Mouse (Mus musculus) neural tube, embryonic 11.5 days (tissue): ENCODE measurements at regions not wholly inside any gene's neighbourhood (a gene's known extent, or its start where the extent isn't known, plus 50 kb on each side); places are given as distances from the start of the nearest gene placed in this dataset.
A peak's percentile ranks its signal among the peaks of the same experiment; 100 is the strongest.

Experiments used
- ATAC-seq: fragments of 200-750 bp; cut with Nextera tagmentation; 2 replicates; pipeline ENCODE4 v1.8.0; 2017; ENCODE audit warnings: moderate number of reproducible peaks, mild to moderate bottlenecking, moderate TSS enrichment, moderate library complexity; ENCODE audit not compliant: insufficient read depth, low FRiP score, low TSS enrichment
- DNase-seq: peaks from one replicate; pipeline ENCODE4 v3.0.0-alpha.2; 2015; ENCODE audit warnings: low spot score
- H3K27ac ChIP-seq: fragments of 300-500 bp; sonication (generic); 2 replicates; pipeline ENCODE4 v1.5.1; 2014; ENCODE audit warnings: low read depth, mild to moderate bottlenecking, low read length
- H3K27me3 ChIP-seq: fragments of 300-500 bp; sonication (generic); 2 replicates; pipeline ENCODE4 v1.6.1; 2014; ENCODE audit warnings: mild to moderate bottlenecking, low read length, mixed read lengths; ENCODE audit not compliant: control insufficient read depth, insufficient read depth
- H3K36me3 ChIP-seq: fragments of 300-500 bp; sonication (generic); 2 replicates; pipeline ENCODE4 v1.6.1; 2014; ENCODE audit warnings: mild to moderate bottlenecking, low read length, moderate library complexity, mixed read lengths; ENCODE audit not compliant: control insufficient read depth, insufficient read depth
- H3K4me1 ChIP-seq: fragments of 300-500 bp; sonication (generic); 2 replicates; pipeline ENCODE4 v1.6.1; 2014; ENCODE audit warnings: low read length, mixed read lengths; ENCODE audit not compliant: control insufficient read depth, insufficient read depth
- H3K4me2 ChIP-seq: fragments of 300-500 bp; sonication (generic); 2 replicates; pipeline ENCODE4 v1.6.1; 2014; ENCODE audit warnings: low read depth, mild to moderate bottlenecking, moderate library complexity
- H3K4me3 ChIP-seq: fragments of 300-500 bp; sonication (generic); 2 replicates; pipeline ENCODE4 v1.5.1; 2014; ENCODE audit warnings: low read depth, low read length
- H3K9ac ChIP-seq: fragments of 300-500 bp; sonication (generic); 2 replicates; pipeline ENCODE4 v1.6.1; 2014; ENCODE audit warnings: mild to moderate bottlenecking, low read length
- H3K9me3 ChIP-seq: fragments of 300-500 bp; sonication (generic); 2 replicates; pipeline ENCODE4 v1.6.1; 2016; ENCODE audit warnings: low read length; ENCODE audit not compliant: control insufficient read depth
- WGBS: fragments of 180-500 bp; shearing (Covaris S2); extraction: QIAGEN DNeasy Blood & Tissue Kit; methylation state at CpG from one replicate; pipeline ENCODE4 v1.1.7; 2014; 5-methylcytosine and 5-hydroxymethylcytosine counted together

DNA sequence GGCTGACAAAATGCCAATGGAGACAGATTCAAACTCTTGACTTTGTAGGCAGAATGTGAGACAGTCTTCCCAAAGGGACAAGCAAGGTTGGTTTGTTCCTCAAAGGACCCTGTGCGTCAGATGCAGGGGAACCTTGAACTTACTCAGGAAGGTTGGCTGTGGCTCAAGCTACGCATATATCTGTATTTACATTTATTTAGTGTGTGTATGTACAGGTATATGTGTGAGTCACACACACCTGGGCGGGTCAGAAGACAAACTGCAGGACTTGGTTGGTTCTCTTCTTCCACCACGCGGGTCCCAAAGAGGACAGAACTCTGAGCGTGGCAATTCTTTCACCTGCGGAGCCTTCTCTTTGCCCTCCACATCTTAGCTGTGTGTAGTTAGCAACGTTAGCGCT lies 138.8 kb upstream of the Ubr2 start:
- no peak overlapping the region for H3K9ac ChIP-seq
- 92% methylated on average over 9 of the region's 9 CpGs for WGBS
- no peak for ATAC-seq
- no peak overlapping the region for H3K4me2 ChIP-seq
- no peaks in the 10 kb centered on the region for H3K9me3 ChIP-seq
- peaks cover 9% of the 10 kb centered on the region; the same call in 1 of the 2 replicates for H3K4me1 ChIP-seq
- no peak overlapping the region for H3K27ac ChIP-seq
- no peak overlapping the region for H3K4me3 ChIP-seq
- H3K36me3 ChIP-seq, result no peaks in the 10 kb centered on the region
- DNase-seq, result no peak
- H3K27me3 ChIP-seq, result no peaks in the 10 kb centered on the region

DNA sequence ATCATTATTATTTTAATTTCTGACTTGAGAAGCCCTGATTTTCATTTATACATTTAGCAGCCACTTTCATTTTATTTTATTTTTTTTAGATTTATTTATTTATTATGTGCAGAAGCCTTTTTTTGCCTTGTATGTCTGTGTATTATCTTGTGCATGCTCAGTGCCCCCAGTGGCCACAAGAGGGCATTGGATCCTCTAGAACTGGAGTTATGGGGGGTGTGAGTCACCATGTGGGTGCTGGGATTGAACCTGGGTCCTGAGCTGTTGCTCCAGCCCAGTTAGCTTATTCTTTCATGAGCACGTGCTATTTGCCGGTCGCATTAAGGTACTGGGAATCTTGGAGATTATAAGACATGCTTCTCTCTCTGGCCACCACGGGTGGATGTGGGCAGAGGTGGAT lies 136.3 kb upstream of the Ubr2 start:
- WGBS, result 95% methylated on average over 4 of the region's 4 CpGs

DNA sequence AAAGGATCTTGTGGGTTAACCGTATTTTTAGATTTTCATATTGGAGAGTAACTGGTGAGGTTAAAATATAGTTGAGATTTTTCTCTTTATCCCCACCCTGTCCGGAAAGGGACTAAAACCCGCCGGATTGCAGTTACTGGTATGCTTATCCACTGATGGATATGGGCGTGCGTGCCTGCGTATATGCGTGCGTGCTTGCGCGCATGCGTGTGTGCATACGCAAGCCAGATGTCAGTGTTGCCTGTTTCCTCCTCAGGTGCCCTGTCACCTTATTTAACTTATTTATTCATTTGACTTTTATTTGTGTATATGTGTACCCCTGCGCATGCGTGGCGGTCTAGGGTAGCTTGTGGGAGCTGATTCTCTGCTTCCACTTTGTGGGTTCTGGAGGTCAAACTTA lies 135.2 kb upstream of the Ubr2 start:
- no peak overlapping the region for H3K4me3 ChIP-seq
- H3K4me1 ChIP-seq, result peaks cover 6% of the 10 kb centered on the region
- WGBS, result 96% methylated on average over 16 of the region's 16 CpGs
- H3K9ac ChIP-seq, result no peak overlapping the region
- H3K36me3 ChIP-seq, result no peaks in the 10 kb centered on the region
- no peak overlapping the region for H3K27ac ChIP-seq
- H3K27me3 ChIP-seq, result no peaks in the 10 kb centered on the region
- no peak overlapping the region for H3K4me2 ChIP-seq
- DNase-seq (no peak), ATAC-seq (no peak)
- H3K9me3 ChIP-seq, result no peaks in the 10 kb centered on the region

More for the DNA sequence above, 136.3 kb upstream of the Ubr2 start:
- ATAC-seq (no peak), DNase-seq (no peak)
- H3K4me3 ChIP-seq, result no peak overlapping the region
- H3K27me3 ChIP-seq, result no peaks in the 10 kb centered on the region
- no peak overlapping the region for H3K9ac ChIP-seq
- no peak overlapping the region for H3K27ac ChIP-seq
- no peak overlapping the region for H3K4me2 ChIP-seq
- no peaks in the 10 kb centered on the region for H3K9me3 ChIP-seq
- H3K36me3 ChIP-seq, result no peaks in the 10 kb centered on the region
- H3K4me1 ChIP-seq, result peaks cover 12% of the 10 kb centered on the region

DNA sequence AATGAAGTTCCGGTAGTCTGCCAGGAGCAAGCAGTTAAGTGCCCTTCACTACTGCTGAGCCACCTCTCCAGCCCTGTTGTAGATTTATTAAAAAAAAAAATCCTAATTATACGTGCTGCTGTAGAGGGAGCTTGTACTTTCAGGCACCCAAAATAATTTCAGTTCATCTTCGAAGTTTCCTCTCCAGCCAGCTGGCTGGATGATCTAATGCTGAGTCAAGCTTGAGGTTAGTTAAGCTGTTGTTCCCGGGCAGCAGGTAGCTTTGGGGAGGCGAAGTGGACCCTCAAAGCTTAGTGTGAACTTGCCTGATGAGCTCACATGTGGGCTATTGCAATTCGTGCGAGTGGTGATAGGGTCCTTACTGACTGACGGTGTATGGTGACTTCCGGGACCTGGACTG lies 134.6 kb upstream of the Ubr2 start:
- no peak for ATAC-seq
- Histone ChIP-seq H3K27ac (no peak overlapping the region), H3K4me2 (no peak overlapping the region), H3K4me3 (no peak overlapping the region), H3K36me3 (no peaks in the 10 kb centered on the region), H3K4me1 (peaks cover 3% of the 10 kb centered on the region), H3K27me3 (no peaks in the 10 kb centered on the region), H3K9me3 (no peaks in the 10 kb centered on the region), H3K9ac (no peak overlapping the region)
- DNase-seq, result no peak
- 92% methylated on average over 9 of the region's 9 CpGs for WGBS

DNA sequence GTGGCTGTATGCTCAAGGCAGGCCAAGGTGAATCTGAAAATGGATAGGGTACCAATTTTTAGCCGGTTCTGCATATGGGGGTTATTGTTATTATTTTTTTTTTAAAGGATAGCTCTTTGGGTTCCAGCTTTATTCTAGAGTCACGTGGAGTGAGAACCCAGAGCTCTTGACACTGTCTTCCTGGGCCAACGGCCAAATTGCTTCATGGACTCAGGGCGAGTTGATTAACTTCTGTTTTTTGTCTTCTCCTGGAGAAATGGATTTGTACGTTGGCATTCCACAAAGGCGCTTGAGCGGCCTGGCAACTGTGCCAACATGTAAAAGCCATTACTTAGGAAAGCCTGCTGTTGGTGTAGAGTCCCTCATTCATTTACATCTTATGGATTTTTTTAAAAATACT lies 134.1 kb upstream of the Ubr2 start:
- H3K27me3 ChIP-seq, result no peaks in the 10 kb centered on the region
- WGBS, result 83% methylated on average over 7 of the region's 7 CpGs
- peaks cover 3% of the 10 kb centered on the region for H3K4me1 ChIP-seq
- H3K9me3 ChIP-seq, result no peaks in the 10 kb centered on the region
- no peak for ATAC-seq
- no peak overlapping the region for H3K4me3 ChIP-seq
- H3K4me2 ChIP-seq, result no peak overlapping the region
- H3K27ac ChIP-seq, result no peak overlapping the region
- no peaks in the 10 kb centered on the region for H3K36me3 ChIP-seq
- no peak for DNase-seq
- H3K9ac ChIP-seq, result no peak overlapping the region

DNA sequence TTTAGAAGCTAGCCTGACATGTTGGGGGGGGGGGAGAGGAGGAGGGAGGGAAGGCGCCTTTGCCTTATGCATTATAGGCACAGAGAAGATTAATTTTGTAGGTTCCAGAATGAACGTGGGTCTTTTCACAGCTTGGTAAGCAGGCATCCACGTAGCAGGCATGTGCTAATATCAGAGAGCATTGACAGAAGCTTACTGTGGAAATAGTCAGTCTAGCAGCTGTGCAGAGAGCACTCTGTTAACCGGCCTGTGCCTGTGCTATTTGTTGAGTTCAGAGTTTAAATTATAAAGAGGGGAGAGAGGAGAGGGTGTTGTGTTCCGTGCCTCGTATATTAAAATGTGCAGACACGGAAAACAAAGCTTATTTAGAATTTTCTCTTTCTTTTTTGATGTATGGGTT lies 133.5 kb upstream of the Ubr2 start:
- Histone ChIP-seq H3K36me3 (no peaks in the 10 kb centered on the region), H3K4me2 (0 out of 2 replicates have a peak overlapping the region, but pooled peaks have one; percentile 2), H3K9ac (no peak overlapping the region), H3K4me3 (no peak overlapping the region), H3K9me3 (no peaks in the 10 kb centered on the region), H3K27ac (no peak overlapping the region), H3K27me3 (no peaks in the 10 kb centered on the region), H3K4me1 (peaks cover 3% of the 10 kb centered on the region)
- DNase-seq (no peak), ATAC-seq (no peak)
- WGBS, result 78% methylated on average over 7 of the region's 7 CpGs

DNA sequence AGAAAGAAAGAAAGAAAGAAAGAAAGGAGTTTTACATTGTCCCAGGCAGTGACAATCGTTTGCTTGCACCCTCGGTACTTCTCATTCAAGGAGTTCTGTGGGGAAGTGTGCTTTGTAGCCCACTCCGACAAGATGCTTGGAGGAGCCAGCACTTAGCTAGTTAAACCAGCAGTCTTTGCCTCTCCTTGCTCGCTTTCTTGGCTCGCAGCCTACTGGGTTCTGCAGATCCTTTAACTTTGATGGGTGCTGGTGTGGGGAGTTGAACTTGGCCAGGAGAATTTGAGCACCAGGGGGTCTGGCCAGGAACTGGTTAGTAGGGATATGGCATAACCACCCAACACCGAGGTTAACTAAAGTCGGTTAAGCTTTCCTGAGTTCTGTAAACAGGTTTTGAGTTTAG lies 132.5 kb upstream of the Ubr2 start:
- no peak overlapping the region for H3K27ac ChIP-seq
- H3K27me3 ChIP-seq, result no peaks in the 10 kb centered on the region
- peak overlapping the region; percentile 68 for H3K4me2 ChIP-seq
- WGBS, result 27% methylated on average over 7 of the region's 7 CpGs
- H3K4me3 ChIP-seq, result peak overlapping the region; percentile 60; the same call in 1 of the 2 replicates
- no peak for ATAC-seq
- no peak overlapping the region for H3K9ac ChIP-seq
- no peak for DNase-seq
- H3K36me3 ChIP-seq, result no peaks in the 10 kb centered on the region
- H3K4me1 ChIP-seq, result peaks cover 3% of the 10 kb centered on the region
- no peaks in the 10 kb centered on the region for H3K9me3 ChIP-seq

DNA sequence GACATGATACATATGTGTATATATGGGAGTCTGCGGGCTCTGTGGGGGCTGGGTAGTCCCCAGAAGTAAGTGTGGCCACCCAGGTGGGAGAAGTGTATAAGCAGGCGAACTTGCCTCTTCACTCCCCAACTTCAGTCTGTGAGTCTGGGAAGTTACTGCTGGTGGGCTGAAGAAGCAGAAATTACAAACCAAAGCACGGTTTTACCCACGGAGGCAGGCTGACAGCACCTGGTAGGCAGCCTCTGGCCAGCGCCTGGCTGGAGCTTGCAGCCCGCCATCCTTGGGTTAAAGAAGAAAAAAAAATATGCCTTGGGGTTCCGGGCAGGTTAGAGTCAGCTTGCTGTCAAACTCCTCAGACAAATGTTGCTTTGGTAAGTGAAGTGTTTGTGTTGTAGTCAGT lies 131.9 kb upstream of the Ubr2 start:
- peak overlapping the region; percentile 68 for H3K4me2 ChIP-seq
- H3K27me3 ChIP-seq, result no peaks in the 10 kb centered on the region
- no peak overlapping the region for H3K27ac ChIP-seq
- H3K4me1 ChIP-seq, result peaks cover 3% of the 10 kb centered on the region
- ATAC-seq (no peak), DNase-seq (no peak)
- H3K9me3 ChIP-seq, result no peaks in the 10 kb centered on the region
- H3K9ac ChIP-seq, result peak overlapping the region; percentile 73; the same call in 1 of the 2 replicates
- peak overlapping the region; percentile 60 for H3K4me3 ChIP-seq
- no peaks in the 10 kb centered on the region for H3K36me3 ChIP-seq
- WGBS, result 7% methylated on average over 7 of the region's 7 CpGs

DNA sequence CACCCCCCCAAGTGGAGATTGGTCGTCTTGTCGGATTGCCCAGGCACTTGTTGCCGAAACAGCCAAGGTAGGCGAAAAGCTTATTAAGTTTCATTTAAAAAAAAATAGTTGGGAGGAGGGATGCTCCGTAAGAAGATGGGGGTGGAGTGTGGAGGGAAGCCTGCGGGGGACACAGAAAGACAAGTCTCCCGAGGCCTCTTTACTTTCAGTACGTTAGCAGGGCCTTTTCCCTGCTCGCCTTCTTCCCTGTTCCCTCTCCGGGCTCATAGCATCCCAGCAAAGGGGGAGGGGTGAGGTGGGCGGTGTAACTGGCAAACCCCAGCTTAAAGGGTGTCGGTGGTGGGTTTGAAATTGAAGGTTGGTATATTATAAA lies 131.5 kb upstream of the Ubr2 start:
- WGBS, result 0% methylated on average over 12 of the region's 12 CpGs
- Histone ChIP-seq H3K36me3 (no peaks in the 10 kb centered on the region), H3K27ac (peak overlapping the region; percentile 89; the same call in 1 of the 2 replicates), H3K4me1 (peaks cover 3% of the 10 kb centered on the region), H3K4me3 (peak overlapping the region; percentile 60), H3K4me2 (peak overlapping the region; percentile 68), H3K9ac (peak overlapping the region; percentile 73), H3K27me3 (no peaks in the 10 kb centered on the region), H3K9me3 (no peaks in the 10 kb centered on the region)
- DNase-seq (peak; percentile 50), ATAC-seq (no peak)
